ENCODE assay signal across 8 mouse cellular contexts in genomic region chrX:75096163-75096770, GRCm38 (mm10). TPM values are rescaled to one million over a fixed set of nuclear protein-coding genes. Genes with fewer than 3 reads are reported as not detected.
DNase-seq lines count a peak whose midpoint lies in the region; ATAC-seq and TF ChIP-seq lines count a peak whose summit lies in the region.

No protein-coding gene starts in this region.

- ATAC-seq in G1E (ENCODE audit: extremely low read depth, insufficient number of reproducible peaks, low FRiP score, poor library complexity, severe bottlenecking), result 0 out of 2 replicates have a peak, but pooled peaks have one; percentile 4
- peak; percentile 28 for ATAC-seq in erythroid progenitor cell, adult 5-6 weeks (replicated peaks; ENCODE audit: low FRiP score, poor library complexity, severe bottlenecking)
- ATAC-seq in hindbrain, embryonic 16.5 days, result no peak; the same call in 1 of the 2 replicates

- TF ChIP-seq CTCF in G1E (IDR thresholded peaks at IDR 0.05; ENCODE audit: low read depth, low read length), result no peak

- H3K9me3 ChIP-seq in G1E (replicated peaks), result no peaks in the 10 kb centered on the region
- no peaks in the 10 kb centered on the region for H3K9me3 ChIP-seq in hindbrain, embryonic 16.5 days (ENCODE audit: control insufficient read depth, low read length)

- peaks cover 20% of the 10 kb centered on the region for H3K36me3 ChIP-seq in G1E (replicated peaks)
- no peaks in the 10 kb centered on the region for H3K36me3 ChIP-seq in hindbrain, embryonic 16.5 days (ENCODE audit: control insufficient read depth, insufficient read depth, low read length)

- H3K4me3 ChIP-seq in G1E (ENCODE audit: low read depth, low read length), result peak overlapping the region; percentile 77
- peak overlapping the region; percentile 58 for H3K4me3 ChIP-seq in hindbrain, embryonic 16.5 days (ENCODE audit: low read length)

- H3K4me2 ChIP-seq in hindbrain, embryonic 16.5 days (ENCODE audit: low read length), result peak overlapping the region; percentile 55

- H3K4me1 ChIP-seq in G1E (ENCODE audit: insufficient read depth, low read depth, low read length), result peaks cover 14% of the 10 kb centered on the region; the same call in 1 of the 2 replicates
- peaks cover 4% of the 10 kb centered on the region; the same call in 1 of the 2 replicates for H3K4me1 ChIP-seq in hindbrain, embryonic 16.5 days (ENCODE audit: control insufficient read depth, insufficient read depth, low read depth, low read length)

- WGBS in hindbrain, embryonic 16.5 days, result 25% methylated on average over 20 of the region's 23 CpGs

- H3K27me3 ChIP-seq in G1E (ENCODE audit: insufficient read depth, low read length), result no peaks in the 10 kb centered on the region
- no peaks in the 10 kb centered on the region for H3K27me3 ChIP-seq in hindbrain, embryonic 16.5 days (replicated peaks; ENCODE audit: control insufficient read depth, insufficient read depth, low read length)

- DNase-seq in heart, adult 18-20 months, result peak; percentile 14 to 26
- no peak for DNase-seq in heart, adult 11 months
- DNase-seq in G1E (ENCODE audit: low spot score), result no peak
- DNase-seq in lung, postnatal 36 days, result peak; percentile 13
- peak; percentile 4 for DNase-seq in testis, postnatal 14 days (ENCODE audit: low spot score)
- no peak for DNase-seq in frontal cortex, postnatal 10 days (ENCODE audit: low spot score in 2 of 2)

- peak overlapping the region; percentile 61 for H3K9ac ChIP-seq in hindbrain, embryonic 16.5 days (ENCODE audit: low read depth, low read length)

- peak overlapping the region; percentile 67 for H3K27ac ChIP-seq in hindbrain, embryonic 16.5 days (ENCODE audit: low read depth, low read length)

RNA-seq across cellular contexts. Expression of gene Dkc1, which starts 0.6 kb away (rescaled TPM):
- total RNA-seq in heart, adult 18-20 months (2021), result 10 to 100 TPM; 17.1 to 23.3 TPM
- total RNA-seq in G1E (2014; fragmentation: Nextera tagmentation), result 249 and 285 TPM in 2 replicates
- 270 and 288 TPM in 2 replicates for total RNA-seq in G1E (2017)
- polyA plus RNA-seq in G1E (2012), result 11.8 and 17.2 TPM in 2 replicates
- total RNA-seq in erythroid progenitor cell, adult 5-6 weeks (2015; ENCODE audit: low replicate concordance), result 33.5 and 54.5 TPM in 2 replicates
- 53.9 and 107 TPM in 2 replicates for total RNA-seq in erythroid progenitor cell, adult 5-6 weeks (2017; ENCODE audit: low replicate concordance)
- polyA plus RNA-seq in hindbrain, embryonic 16.5 days (2015; fragmentation: Nextera tagmentation; extraction: Ambion mirVana), result 49.2 and 49.9 TPM in 2 replicates

RNA-seq across cellular contexts. Expression of gene Gab3, which starts 11.0 kb away (rescaled TPM):
- total RNA-seq in heart, adult 18-20 months (2021), result 1 to 10 TPM; 1.1 to 1.4 TPM
- 7.1 and 7.8 TPM in 2 replicates for total RNA-seq in G1E (2014; fragmentation: Nextera tagmentation)
- 2.8 and 2.9 TPM in 2 replicates for total RNA-seq in G1E (2017)
- 0.17 and 0.37 TPM in 2 replicates for polyA plus RNA-seq in G1E (2012)
- total RNA-seq in erythroid progenitor cell, adult 5-6 weeks (2015; ENCODE audit: low replicate concordance), result 8.0 and 14.8 TPM in 2 replicates
- 10.7 and 20.9 TPM in 2 replicates for total RNA-seq in erythroid progenitor cell, adult 5-6 weeks (2017; ENCODE audit: low replicate concordance)
- 3.0 and 3.1 TPM in 2 replicates for polyA plus RNA-seq in hindbrain, embryonic 16.5 days (2015; fragmentation: Nextera tagmentation; extraction: Ambion mirVana)

RNA-seq across cellular contexts. Expression of gene Mpp1, which starts 34.5 kb away (rescaled TPM):
- 10 to 100 TPM in 1 of 2 experiments, 1 to 10 TPM in 1; 9.4 to 11.8 TPM for total RNA-seq in heart, adult 18-20 months (2021)
- 57.8 and 64.9 TPM in 2 replicates for total RNA-seq in G1E (2014; fragmentation: Nextera tagmentation)
- 39.9 and 45.1 TPM in 2 replicates for total RNA-seq in G1E (2017)
- polyA plus RNA-seq in G1E (2012), result 2.9 and 3.7 TPM in 2 replicates
- total RNA-seq in erythroid progenitor cell, adult 5-6 weeks (2015; ENCODE audit: low replicate concordance), result 160 and 233 TPM in 2 replicates
- 150 and 345 TPM in 2 replicates for total RNA-seq in erythroid progenitor cell, adult 5-6 weeks (2017; ENCODE audit: low replicate concordance)
- polyA plus RNA-seq in hindbrain, embryonic 16.5 days (2015; fragmentation: Nextera tagmentation; extraction: Ambion mirVana), result 30.5 and 31.8 TPM in 2 replicates

Comparison
In these comparisons a context has a peak if more than half of its experiments do, and no peak if none do; other contexts are left out.
1. DNase-seq: peak in heart, adult 18-20 months (2 of 2), lung, postnatal 36 days (single experiment) and testis, postnatal 14 days (single experiment); none in heart, adult 11 months (single experiment), G1E (single experiment) and frontal cortex, postnatal 10 days (0 of 2).